Mouse (Mus musculus): ENCODE results near the gene Pde4b.

DNA sequence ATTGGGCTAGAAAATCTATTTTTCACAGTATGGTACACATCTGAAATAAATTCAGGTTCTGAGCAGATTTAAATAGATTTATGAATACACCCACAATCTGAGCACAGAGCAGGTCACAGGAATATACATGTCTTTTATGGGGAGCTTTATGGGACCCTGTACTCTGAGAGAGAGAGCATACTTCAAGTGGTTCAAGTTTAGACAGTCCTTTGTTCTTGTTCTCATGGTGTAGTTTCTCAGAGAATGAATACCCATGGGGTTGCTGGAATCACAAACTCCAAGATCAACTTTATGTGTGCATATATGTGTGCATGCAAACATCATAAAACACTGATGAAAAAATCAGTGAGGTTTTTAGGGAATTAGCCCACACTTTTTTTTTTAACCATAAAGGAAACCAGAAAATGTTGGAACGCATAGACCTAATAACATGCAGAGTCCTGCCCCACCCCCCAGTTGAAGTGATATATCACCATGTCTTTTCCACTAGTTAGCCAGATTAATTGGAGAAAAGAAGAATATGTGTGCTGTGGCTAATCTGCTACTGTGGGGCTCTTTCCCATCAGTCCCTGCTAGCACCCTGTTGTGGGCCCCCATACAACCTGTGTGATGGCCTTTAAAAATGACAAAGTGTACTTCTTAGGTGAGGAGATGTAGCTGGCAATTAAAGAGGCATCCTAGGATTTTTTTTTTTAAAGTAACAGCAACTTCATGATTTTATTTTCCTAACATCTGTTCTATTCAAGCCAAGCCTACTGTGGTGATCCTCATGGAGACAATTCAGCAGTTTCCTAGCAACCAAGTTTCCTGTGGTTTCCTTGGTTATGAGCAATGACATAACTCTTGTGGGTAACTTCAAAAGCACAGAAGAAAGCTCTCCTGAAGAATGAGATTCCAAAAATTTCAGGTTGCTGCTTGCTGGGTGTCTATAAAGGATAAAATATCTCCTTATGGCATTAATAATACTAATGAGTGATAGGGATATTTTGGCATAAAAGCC, 264.4 kb downstream of the Pde4b start:
- TF ChIP-seq CTCF (IDR thresholded peaks at IDR 0.05; ENCODE audit: borderline replicate concordance, insufficient read depth, low read depth, low read length) (no peak), POLR2A (IDR thresholded peaks at IDR 0.05; ENCODE audit: borderline replicate concordance, insufficient read depth, low read length) (no peak)
